Mouse (Mus musculus) ES-E14 (cell line): ENCODE results near the gene Stpg1.

ENCODE experiments used
- HCFC1 ChIP-seq: IDR thresholded peaks from 2 replicates; pipeline ENCODE4 v1.6.1; 2012; ENCODE audit warnings: low read length, inconsistent platforms, borderline replicate concordance; ENCODE audit not compliant: insufficient read depth
- ZNF384 ChIP-seq: IDR thresholded peaks from 2 replicates; pipeline ENCODE4 v1.6.1; 2012; ENCODE audit warnings: low read depth, low read length, inconsistent platforms

GRCm38 (mm10) chr4:135549323-135549722, 54.7 kb downstream of the Stpg1 start:
- no peak for TF ChIP-seq HCFC1
- no peak for TF ChIP-seq ZNF384
